Mouse (Mus musculus) gastrocnemius, postnatal 4 days (tissue): ENCODE results near the gene Tial1. TPM values are rescaled to one million over a fixed set of nuclear protein-coding genes. Genes with fewer than 3 reads are reported as not detected.

Experiments used
- DNase-seq, 2 experiments: peaks; one replicate each; pipeline ENCODE4 v3.0.0; 2021 to 2022; ENCODE audit warnings: low spot score in 2 of 2, mixed read lengths in 2 of 2
- long read RNA-seq, 2 experiments: library from polyadenylated mRNA; stranded (forward); transcript quantifications; one replicate each; pipeline ENCODE4 v2.0.0; 2021
- total RNA-seq, 2 experiments: library from RNA; stranded (reverse); gene quantifications; 2 replicates each; pipeline ENCODE4 v1.2.3; 2021

Gene Tial1
- total RNA-seq = 10 to 100 TPM; 73.7 to 92.4 TPM
- long read RNA-seq, experiment 1, full-length matches to known transcripts = 12 of 24 reads
- long read RNA-seq, experiment 1, partial matches to known transcripts = 5 of 24 reads
- long read RNA-seq, experiment 1, other reads (novel, unspliced or antisense) = 7 of 24 reads
- long read RNA-seq, experiment 2, full-length matches to known transcripts = 11 of 25 reads
- long read RNA-seq, experiment 2, partial matches to known transcripts = 5 of 25 reads
- long read RNA-seq, experiment 2, other reads (novel, unspliced or antisense) = 9 of 25 reads

DNA sequence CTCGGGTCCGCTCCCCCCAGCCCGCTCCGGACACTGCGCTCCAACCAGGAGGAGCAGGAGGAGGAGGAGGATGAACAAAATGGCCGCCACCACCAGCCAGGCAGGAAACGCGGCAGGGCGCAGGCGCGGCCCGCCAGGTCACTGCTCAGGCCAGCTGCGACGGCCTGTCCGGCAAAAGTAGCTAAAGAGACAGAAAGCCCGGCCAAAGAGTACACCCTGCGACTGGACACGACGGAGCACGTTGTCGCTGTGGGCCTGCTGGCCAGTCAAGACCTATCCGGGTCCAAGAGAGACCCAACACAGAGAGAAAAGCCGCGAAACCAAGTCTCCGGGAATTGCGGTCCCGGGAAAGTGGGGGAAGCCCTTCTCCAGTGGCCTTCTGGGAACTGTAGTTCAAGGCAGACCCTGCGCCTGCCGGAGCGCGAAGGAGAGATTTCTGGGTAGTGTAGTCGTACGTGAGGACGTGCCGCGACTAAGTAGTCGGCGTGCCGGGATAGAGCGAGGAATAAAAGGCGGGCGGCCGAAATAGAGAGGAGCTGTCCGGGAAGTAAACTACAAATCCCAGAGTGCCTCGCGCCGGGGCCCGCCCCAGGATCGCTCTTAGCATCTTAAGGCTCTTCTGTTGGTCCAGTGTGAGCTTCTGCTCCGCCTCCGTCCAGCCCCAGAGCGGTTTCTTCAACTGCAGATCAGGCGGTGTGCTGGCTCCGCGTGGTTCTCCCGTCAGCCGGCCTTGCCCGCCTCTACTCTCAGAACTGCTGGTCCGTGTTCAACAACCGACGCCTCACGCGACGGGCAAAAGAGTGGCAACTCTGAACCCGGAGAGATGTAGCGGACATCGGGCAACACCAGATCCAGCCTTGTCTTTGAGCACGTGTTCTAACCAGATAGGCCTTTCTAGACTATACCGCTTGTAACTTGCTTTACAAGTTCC lies at the start of gene Tial1:
Gene Tial1, minus strand, starts transcription at position 433 of the 931 bp plus-strand sequence.
- DNase-seq = peak; percentile 91 to 98

DNA sequence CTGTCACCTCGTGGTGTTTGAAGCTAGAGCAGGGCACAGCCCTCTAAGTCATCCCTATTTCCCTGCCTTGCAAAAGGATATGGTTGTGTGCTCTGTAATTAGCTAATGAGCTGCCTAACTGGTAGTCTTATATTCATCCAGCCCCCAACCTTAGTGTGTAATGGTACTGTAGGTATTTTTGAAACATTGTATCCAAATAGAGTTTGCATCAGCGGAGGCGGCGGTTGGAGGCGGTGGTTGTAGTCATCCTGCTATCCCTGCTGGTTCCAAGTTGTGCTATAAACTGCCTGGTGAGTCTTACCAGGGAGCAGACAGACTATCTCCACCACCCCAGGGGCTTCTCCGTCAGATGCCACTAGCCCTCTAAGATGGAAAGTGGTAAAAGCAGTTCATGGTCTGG lies 42.6 kb upstream of the Tial1 start:
- no peak for DNase-seq

DNA sequence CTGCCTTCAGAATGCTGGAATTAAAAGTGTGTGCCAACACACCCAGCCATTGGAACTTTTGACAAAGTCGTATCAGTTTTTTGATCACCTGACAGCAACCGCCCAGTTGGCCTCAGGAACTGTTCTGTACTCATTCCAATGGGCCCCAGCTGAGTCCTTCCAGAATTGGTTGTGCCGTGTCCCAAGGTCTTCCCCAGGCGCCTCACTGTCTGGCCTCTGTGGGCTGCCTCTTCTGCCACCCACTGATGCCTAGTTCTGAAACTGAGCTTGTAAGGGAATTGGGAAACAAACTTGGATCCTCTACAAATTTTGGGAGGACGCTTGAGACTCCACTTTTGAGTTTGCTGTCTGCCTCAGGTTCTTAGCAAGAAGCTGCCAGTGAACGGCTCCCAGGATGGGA lies 38.3 kb upstream of the Tial1 start:
- DNase-seq = no peak

DNA sequence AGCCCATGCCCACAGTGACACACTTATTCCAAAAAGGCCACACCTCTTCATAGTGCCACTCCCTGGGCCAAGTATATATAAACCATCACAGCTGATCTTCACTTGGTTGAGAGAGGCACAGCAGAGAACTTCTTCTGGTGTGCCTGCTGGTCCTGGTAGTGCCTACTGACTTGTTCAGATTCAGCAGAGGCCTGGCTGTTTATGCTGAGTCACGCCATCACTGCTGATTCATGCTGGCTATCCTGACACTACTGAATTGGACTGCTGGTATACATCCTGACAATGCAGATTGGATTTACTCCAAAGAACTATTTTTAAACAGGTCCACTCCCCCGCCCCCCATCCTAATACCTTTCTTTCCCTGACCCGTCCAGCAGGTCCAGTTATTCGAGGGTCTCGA lies 33.0 kb upstream of the Tial1 start:
- no peak for DNase-seq

DNA sequence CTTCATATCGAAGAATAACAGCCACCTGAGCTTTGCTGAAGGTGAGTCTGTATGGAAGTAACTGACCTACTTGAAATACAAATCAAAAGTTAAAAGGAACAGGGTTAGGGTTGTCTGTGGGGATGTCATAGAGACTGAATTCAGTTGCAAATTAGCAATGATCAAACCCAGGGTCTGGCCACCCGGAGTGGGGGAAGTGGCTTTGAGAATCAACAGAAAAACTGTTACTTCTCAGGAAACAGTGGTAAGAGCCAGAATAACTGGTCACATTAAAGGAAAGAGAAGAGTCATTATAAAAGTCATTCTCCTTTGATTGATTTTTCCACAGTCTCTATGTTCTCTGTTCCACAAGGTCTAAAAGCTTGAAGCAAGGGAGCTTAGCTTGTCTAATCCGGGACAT lies 27.5 kb upstream of the Tial1 start:
- DNase-seq = no peak

DNA sequence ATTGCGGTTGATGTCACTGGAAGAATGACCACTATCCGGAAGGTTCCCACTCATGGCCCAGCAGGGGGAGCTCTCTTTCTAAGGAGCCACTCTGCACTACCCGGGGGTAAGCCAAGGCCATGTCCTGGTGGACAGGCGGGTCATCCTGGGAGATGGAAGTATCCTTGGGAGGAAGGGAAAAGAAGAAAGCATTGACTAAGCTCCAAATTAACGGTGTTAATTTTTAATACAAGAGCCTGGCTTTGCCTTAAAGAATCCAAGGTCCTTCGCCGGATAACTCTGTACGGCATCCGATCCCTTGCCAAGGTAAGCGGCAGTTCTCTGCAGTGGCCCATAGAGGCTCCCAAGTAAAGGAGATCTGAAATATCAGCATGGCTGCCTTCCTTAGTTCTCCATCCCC lies 12.8 kb upstream of the Tial1 start:
- DNase-seq = peak; percentile 70 to 74

DNA sequence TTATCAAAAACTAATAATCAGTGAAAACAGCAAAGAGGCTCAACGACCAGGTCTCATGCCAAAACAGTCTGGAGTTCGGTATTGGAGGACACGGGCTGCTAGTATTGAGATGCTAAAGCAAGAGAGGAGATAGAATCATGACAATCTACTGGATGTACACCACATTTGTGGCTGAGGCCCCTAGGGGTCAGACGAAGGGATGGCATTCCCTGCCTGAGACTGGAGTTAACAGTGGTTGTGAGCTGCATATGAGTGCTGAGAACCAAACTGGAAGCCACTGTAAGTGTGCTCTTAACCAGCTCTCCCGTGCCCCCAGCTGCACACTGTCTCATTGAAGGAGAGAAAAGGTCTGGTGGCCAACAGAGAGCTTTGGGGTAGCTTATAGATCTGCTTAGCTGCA lies 889 bp upstream of the Tial1 start:
- DNase-seq = no peak

DNA sequence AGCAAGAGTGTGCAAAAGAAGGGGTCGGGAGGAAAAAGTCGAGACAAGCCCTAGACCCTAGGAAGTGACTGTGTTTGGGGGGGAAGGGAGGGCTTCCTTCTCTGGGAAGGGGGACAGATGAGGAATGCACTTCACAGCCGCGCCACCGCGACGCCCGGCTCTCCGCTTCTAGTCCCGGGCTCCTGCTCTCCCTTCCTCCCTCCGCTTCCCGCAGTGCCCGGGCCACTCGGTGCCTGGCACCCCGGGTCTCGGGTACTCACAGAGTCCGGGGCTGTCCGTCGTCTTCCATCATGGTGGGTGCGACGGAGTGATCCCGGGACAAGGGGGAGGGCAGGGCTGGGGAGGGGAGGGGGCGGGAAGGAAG lies 670 bp downstream of the Tial1 start:
- DNase-seq = peak; percentile 37 to 46

DNA sequence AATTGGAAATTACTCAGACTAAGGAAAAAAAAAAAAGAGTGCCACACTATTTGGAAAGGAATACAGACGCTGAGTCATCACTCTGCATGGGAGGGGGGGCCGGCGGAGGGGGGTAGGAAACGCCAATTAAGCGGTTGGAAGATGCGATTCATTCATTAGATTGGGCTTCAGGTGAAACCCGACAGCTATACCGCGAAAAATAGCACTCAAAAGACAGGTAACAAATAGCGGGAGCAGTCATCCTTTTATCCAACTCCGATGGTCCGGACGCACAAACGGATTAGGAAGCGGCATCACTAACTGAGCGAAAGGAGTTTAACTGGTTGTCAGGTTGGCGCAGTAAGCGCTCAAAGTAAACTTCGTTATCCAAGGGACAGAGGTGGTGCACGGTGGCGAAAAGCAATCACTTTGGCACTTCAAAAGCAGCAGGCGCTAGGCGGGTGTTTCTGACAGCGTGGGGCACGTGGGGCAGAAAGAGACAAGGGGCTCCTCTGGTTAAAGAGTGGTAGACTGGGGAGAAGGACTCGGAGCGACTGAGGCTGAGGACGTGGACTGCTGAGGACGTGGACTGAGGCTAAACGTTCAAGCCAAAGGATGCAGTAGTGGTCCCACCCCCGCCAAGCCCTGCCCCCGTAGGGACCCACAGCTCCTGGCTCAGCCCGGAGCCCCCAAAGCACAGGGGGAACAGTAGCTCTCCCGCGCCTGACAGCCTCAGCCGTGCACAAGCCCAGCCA lies 1.2 kb downstream of the Tial1 start:
- DNase-seq = peak; percentile 23 to 56

DNA sequence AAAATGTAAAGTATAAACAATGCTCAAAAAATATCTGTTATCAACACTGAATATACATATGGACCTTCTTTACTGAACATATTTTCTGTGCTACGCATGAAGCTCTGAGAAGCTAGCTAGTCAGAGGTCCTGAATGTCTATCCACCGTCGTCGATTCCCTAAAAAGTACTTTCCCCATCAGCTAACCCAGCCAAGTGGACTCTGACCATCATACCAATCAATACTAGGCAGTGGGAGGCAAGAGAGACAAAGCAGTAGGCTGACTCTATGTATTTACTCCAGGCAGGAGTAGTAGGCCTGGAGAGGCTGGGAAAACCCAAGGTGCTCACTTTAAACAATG lies 1.8 kb downstream of the Tial1 start:
- DNase-seq = no peak

DNA sequence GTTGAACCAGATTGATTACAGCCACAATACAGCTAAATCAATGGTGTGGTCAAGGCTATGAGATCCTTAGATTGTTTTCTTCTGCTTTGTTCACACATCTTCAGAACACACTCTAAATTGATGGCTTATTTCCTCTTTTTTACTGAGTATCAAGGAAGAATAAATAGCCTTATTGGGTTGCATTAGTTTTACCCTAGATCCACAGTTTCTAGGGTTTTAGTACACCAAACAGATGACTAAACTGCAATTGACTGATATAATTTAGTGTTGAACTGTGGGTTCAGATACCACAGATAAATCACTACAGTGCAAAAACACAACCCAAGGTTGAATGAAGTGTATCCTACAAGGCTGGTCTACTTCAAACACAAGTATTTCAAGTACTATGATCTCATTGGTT lies 3.5 kb downstream of the Tial1 start:
- DNase-seq = no peak

DNA sequence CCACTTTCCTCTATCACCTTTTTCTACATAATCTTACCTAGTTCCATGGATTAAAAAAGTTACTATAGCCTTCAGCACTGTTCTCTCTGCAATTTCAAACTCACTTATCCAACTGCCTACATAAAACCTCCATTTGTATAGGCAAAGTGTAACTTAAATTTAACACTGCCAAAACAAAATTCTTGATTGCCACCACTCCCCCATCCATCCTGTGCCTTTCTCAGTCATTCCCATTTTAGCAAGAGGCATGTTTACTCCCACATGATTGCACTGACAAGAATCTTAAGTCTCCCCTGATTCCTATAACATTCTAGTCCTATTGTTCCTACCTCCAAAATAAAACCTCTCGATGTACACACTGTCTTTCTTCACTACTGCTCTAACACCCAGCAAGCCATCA lies 8.8 kb downstream of the Tial1 start:
- no peak for DNase-seq

DNA sequence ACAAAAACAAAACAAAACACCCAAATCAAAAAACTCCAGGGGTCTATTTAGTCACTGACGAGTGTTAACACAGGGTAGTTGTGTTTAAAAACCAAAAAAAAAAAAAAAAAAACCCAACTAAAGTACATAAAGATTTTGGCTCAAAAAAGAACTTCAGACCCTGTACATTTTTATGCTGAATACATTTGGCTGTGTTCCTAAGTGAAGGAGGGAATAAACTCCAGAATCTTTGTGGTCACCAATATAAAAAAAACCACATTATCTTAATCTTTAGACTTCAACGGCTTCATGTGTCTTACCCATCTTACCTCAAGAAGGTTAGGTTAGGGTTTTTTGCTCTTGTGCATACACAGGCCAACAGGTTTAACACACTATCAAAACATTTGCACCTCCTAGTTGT lies 20.9 kb downstream of the Tial1 start:
- no peak for DNase-seq

DNA sequence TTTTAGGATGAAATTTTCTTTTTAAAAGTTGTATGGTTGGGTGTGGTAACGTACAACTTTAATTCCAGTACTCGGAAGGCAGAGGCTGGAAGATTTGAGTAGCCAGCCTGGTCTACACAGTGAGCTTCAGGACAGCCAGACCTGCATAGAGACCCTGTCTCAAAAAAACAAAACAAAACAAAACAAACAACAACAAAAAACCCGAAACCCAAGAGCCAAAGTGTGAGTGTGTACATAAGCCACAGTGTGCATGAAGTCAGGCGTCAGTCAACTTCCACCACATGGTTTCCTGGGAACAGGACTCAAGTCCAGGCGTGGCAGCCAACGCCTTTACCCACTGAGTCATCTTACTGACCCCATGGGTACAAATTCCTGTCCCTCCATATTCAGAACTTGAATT lies 22.3 kb downstream of the Tial1 start:
- DNase-seq = no peak

DNA sequence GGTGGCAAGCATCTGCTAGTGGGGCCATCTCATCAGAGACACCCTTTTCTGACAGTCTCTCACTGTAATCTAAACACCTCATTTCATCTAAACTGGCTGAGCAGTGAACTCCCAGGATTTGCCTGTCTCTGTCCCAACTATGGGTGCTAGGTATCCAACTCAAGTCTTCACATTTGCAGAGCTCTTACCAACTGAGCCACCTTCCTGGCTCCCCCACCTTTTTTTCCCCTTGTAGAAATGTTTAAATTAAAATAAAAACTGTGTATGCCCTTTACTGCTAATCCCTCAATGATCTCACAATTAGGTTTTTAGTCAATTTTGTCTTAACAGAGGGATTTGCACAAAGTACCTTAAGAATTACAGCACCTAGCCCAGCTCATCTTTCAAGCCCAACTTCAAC lies 23.4 kb downstream of the Tial1 start:
- no peak for DNase-seq

DNA sequence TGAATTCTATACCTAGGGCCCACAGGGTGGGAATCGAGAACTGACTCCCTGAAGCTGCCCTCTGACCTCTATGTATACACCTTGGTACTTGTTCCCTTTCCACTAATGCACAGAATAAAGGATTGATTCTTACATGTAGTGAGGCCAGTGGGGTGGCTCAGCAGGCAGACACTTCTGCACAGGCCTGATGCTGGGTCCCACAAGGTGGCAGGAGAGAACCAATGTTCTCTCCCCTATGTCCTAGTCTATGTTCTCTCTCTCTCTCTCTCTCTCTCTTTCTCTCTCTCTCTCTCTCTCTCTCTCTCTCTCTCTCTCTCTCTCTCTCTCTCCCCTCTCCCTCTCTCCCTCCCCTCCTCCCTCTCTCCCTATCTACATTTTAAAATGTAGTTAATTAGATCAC lies 28.3 kb downstream of the Tial1 start:
- DNase-seq = no peak

DNA sequence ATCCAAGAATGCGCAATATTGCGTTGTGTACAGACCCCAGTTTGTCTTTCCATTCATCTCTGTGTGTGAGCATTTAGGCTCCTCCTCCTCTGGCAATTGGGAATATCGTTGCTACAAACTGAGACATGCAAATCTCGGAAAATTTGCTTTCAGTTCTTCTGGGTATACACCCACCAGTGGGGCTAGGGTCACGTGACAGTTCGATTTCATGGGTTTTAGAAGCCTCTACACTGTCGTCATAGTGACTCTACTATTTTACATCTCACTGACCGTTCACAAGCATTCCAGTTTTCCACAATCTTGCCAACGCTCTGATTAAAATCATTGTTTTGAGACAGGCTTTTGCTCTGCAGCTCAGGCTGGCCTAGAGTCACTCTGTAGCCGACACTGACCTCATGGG lies 28.9 kb downstream of the Tial1 start:
- no peak for DNase-seq

DNA sequence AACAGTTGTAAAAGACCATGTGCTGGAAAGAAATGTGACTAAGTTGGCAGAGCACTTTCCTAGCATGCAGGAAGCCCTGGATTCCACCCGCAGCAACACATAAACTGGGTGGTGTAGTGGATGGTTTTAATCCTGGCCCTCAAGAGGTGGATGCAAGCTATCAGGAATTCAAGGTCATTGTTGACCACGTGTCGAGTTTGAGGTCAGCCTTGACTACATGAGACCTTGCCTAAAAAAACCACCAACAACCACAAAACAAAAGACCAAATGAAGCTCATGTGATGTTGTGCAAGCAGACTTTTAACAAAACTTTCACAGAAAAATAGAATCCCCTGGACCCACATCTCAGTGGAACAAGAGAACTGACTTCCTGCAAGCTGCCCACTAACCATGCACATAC lies 39.0 kb downstream of the Tial1 start:
- DNase-seq = no peak

DNA sequence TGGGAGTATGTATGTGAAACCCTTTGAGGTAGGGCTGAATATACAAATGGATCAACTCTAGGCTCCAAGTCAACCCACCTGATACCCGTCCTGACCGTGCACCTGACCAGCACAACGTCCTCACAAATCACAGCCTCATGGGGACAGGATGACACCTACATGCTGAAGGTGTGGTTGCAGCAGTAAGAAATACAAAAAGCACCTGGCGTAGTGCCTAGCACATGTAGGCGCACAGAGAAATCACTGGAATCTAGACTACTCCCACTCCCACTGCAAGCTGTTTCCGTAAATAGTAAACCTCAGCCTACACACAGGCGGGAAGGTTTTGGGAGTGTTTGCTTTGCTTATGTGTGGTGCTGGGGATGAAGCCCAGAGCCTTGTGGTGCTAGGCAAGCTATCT lies 39.8 kb downstream of the Tial1 start:
- no peak for DNase-seq

DNA sequence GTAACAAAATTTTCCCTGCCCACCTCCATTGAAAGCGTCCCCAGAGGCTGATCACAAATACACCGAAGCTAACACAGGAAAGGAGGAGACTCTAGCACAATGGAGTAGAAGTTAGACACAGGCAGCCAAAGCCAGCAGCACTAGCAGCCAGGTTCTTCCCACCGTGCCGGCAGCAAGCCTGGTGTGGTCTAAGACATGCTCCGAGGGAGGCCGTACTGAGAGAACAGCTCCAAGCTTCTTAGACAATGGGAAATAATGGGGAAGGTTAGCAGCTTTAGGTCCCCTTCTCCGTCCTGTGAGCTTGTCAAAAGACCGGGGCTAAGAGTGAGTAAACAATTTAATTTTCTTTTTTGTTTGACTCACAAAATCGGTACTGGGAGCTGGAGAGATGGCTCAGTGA lies 41.8 kb downstream of the Tial1 start:
- no peak for DNase-seq

DNA sequence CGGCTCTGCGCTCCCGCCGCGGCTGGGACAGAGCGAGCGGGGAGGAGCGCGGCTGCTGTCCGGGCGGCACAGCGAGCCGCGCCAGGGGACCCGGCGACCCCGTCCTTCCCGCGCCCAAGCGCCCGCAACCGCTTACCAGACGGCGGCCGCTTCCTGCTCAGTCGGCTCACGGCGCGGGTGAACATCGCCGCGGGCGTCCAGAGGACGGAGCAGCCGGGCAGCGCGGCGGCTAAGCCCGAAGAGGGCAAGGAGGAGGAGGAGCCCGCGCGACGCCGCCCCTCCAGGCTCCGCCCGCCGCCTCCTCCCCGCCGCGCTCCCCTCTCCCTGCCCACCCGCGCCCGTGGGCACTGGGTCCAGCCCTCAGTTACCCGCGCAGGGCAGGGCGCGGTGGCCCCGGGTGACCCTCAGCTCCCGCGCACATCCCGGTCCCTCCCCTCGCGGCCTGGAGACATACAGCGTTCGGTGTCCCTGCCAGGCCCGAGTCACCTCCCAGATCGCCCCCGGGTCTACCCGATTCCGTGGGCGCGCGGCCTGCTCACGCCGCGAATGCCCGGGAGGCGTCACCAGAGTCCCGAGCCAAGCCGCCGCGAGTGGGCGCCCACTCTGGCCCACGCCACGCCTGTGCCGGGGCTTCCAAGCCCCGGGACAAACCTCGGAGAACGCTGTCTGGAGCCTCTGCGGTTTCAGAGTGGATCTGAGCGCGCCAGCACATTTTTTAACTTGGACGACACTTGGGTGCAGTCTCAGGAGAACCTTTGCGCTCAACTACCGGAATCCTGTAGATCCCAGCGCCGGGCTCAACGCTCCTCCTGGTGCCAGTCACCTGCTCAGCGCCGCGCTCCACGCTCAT lies 43.4 kb downstream of the Tial1 start, which contains the start of gene Rgs10:
Gene Rgs10, minus strand, starts transcription at position 829 of the 850 bp plus-strand sequence.
- DNase-seq = peak; percentile 42 to 62
